Mouse (Mus musculus): Measurements from ENCODE around the gene Cln5. TPM values are rescaled to one million over a fixed set of nuclear protein-coding genes. Genes with fewer than 3 reads are reported as not detected.

The Cln5 gene
- polyA plus RNA-seq (2017; shearing (Covaris generic)), result 10 to 100 TPM; 15.5 to 19.6 TPM

GRCm38 (mm10) chr14:103069864-103070611 lies at the start of gene Cln5:
Cln5 (plus strand) TSS chr14:103070216.
- peak; percentile 87 for ATAC-seq

DNA sequence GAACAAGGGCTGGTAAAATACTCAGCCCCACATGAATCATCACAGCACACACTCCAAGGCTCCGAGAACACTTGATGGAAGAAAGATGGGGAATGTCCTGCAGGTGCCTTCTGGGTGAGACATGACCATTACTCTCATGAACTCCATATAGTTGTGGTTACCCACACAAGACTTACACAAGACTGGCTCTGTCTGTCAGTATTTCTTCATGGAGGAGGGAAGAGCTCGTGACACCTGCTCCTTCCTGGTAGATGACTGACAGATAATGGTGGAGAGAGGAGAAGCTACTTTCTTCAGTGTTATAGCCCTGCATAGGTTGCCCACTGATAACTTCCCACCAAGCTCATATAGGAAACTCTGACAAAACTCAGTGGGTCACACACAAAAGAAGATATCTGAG lies 40.8 kb upstream of the Cln5 start:
- no peak for ATAC-seq

- ATAC-seq, result peak; percentile 94
These were observed 36.7 kb upstream of the Cln5 start for GRCm38 (mm10) chr14:103033271-103033823.

GRCm38 (mm10) chr14:103034076-103034475 lies 35.9 kb upstream of the Cln5 start:
- ATAC-seq, result no peak

DNA sequence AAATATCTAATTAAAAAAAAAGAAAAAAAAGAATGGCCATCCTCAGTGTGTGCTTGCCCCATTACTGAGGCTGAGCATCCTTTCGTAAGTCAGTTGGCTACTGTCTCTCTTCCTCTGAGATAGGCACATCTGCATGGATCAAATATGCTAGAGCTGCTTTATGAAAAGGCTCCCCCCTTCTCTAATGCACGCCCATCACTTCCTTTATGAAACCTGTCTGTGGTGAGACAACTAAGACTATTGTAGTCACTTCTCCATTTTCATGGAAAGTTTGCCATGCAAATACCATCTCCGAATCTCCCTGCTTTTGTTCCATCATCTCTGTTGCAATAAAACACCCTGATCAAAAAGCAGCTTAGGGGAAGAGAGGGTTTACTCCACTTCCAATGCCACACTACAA lies 33.0 kb upstream of the Cln5 start:
- no peak for ATAC-seq

GRCm38 (mm10) chr14:103046677-103047076 lies 23.3 kb upstream of the Cln5 start, which contains the start of gene Acod1:
Acod1 (plus strand) TSS chr14:103046977.
- ATAC-seq, result no peak

- ATAC-seq, result peak; percentile 79
These were observed 21.5 kb upstream of the Cln5 start for GRCm38 (mm10) chr14:103048292-103049086.

GRCm38 (mm10) chr14:103051159-103051769 lies 18.8 kb upstream of the Cln5 start:
- peak; percentile 89 for ATAC-seq

GRCm38 (mm10) chr14:103054731-103055130 lies 15.3 kb upstream of the Cln5 start:
- ATAC-seq, result no peak

GRCm38 (mm10) chr14:103056601-103057000 lies 13.4 kb upstream of the Cln5 start:
- no peak for ATAC-seq

GRCm38 (mm10) chr14:103058998-103059397 lies 11.0 kb upstream of the Cln5 start:
- no peak for ATAC-seq

DNA sequence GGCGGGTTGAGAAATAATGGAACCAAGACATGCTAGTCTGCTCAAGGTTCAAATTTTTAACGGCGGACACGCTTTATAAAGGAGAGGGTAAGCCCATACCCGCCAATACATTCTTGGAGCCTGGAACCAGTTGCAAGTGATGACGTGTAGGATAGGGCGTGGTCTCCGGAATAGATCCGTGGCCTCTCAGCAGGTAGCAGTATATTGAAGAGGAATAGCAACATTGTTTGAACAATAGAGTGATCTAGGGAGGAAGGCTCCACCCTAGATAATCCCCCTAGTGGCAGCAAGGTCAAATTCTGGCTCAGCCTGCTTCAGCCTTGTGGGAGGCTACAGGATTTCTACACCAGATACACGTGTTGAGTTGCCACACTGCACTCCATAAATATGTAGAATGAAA lies 10.5 kb upstream of the Cln5 start:
- ATAC-seq, result no peak

DNA sequence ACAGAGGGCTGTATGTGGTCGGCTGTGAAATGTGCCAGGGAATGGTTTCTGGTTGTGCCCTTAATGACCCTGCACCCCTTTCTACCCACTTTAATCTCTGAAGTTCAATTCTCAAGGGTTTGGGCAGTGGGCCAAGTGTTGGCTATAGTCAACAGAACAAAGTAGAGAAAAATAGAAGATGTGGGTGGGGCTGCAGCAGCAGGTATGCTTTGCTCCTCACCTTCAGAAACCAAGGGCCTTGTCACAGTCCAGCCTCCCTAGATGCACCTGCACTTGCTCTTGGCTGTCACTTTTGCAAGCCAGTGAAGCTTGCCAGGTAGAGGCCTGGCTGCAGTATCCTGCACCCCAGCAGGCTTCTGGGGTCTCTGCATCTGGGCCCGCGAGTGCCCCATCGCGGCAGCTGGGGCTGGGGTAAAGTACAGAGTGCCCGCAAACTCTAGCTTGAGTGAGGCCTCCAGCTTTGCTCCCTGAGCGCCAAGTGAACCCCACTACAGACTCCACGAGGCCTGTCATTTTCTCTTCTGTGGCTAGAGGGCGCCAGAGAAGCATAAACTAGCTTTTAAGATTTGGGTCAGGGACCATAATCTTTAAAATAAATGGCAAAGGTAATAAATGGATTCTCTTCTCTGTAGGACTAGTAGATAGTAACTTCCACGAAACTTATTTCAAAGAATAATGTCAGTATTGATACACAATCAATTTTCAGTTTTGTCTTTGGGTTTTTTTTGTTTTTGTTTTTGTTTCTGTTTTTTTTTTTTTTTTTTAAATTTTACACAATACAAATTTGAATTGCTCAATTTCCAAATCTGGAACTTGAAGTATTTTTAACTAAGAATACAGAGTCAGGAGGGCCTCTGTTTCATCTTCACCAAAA lies 4.5 kb upstream of the Cln5 start:
- ATAC-seq, result peak; percentile 22

- peak; percentile 11 for ATAC-seq
These were observed 552 bp upstream of the Cln5 start for GRCm38 (mm10) chr14:103069465-103069863.

DNA sequence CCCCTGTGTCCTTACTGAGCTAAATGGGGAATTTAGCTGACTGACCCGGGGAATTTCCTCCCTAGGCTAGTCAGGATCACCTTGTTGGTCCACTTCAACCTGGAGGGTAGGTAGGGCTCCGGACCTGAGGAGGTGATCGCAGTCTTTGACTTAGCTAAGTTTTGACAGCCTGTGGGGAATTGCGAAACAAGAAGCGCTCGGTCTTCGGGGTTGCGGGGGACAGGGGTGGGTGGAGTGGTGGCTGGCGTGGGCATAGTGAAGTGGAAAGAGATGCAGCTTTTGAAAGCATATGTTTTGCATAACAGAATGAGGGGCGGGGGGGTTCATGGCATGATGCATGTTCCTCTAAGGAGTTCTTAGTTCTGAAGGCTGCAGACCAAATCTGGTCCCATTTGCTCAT lies 774 bp downstream of the Cln5 start:
- no peak for ATAC-seq

GRCm38 (mm10) chr14:103071471-103071870 lies 1.5 kb downstream of the Cln5 start:
- ATAC-seq, result no peak

GRCm38 (mm10) chr14:103072731-103073130 lies 2.7 kb downstream of the Cln5 start:
- ATAC-seq, result no peak

DNA sequence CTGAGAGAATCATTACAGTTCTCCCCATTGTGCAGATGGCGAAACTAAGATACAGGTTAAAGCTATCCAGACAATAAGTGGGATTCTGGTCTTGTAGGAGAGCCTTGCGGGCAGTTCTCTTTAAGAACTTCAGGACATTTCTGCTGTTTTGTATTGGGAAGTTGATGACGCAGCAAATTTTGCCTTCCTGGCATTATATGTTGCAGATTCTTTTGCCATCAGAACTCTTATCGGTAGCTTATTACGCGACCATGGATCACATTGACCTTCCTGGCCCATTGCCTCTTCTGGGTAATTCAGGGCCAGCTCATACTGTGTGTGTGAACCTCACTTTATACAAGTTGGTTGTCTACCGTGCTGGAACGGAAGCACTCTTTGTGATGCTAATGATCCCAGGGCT lies 3.8 kb downstream of the Cln5 start:
- no peak for ATAC-seq

DNA sequence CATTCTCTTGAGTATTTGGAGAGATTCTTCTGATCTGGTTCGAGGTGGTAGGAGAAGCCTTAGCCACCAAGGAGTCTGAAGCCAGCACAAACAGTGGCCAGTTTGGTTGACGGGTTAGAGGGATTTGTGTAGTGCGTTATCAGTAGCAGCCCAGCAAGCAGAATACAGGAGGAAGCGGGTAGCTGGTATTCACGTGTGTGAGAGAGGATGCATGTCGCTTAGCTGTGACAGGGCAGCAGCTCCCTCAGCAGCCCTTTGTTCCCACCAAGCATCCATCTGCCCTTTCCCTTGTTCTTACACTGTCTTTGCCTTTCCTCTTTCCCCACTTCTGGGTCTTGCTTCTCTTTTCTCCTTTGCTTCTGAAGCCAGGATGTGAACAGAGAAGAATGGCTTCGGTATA lies 5.2 kb downstream of the Cln5 start:
- ATAC-seq, result no peak

GRCm38 (mm10) chr14:103077272-103078005 lies 7.4 kb downstream of the Cln5 start:
- ATAC-seq, result peak; percentile 61

Measured in activated CD4-positive, CD25-positive, alpha-beta regulatory T cell, adult 4 months (primary cell).